Mouse (Mus musculus): ENCODE data around the gene Tinag.
"Not testable (repeated sequence)": the region's sequence is repeated elsewhere in the genome, so short reads cannot be mapped to it uniquely, and the experiment has no call there.

The Tinag gene

DNA sequence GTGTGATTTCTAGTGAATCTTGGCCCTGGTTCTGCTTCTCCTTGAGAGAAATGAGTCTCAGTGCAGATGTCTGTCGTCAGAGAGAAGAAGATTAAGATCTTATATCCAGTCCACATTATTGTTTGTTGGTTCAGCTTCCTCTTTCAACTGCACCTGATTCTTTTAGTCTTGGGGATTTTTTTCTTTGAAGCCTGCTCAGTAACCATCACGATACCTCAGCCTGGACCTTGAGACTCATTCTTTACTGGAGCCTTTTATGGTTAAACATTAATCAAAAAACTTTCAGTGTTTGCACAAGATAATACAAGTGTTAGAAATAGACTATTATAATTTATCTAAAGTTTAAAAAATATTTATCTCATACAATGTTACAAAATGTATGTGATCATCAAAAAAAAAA lies at the start of gene Tinag:
Gene Tinag, minus strand, starts transcription at position 210 of the 400 bp plus-strand sequence.
- DNase-seq: no peak

DNA sequence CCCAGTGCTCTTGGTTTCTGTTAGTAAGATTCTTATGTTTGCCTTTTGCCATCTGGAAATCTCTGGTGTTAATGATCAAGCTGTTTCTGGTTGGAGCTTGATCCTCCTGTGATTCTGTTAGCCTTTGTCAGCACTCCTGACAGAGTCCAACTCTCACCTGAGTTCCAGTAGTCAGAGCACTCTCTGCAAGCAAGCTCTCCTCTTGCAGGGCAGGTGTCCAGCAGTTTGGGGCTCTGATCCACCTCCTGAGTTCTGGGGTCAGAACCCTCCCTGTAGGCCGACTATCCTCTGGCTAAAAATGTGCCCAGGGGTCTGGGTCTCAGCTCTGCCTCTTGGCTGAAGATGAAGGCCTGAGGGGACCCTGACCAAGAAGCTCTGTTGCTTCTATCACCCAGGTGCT lies 37.6 kb upstream of the Tinag start:
- not testable (repeated sequence) for DNase-seq

DNA sequence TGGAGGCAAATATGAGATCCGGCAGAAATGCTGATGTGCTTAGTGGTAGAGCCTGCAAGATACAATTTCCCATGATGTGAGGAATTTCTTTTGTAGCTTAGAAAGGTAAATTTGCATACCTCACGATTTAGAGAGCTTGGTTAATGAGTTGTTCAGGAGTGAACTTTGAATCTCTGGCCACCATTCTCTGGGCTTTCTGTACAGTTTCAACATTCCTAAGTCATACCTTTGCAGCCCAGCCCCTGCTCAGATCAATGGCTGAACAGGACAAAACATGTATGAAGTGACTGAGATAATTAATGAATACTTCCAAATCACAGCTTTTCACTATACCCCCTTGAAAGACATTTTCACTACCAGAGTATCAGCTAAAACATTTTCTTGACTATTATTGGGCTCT lies 26.1 kb upstream of the Tinag start:
- no peak for DNase-seq

DNA sequence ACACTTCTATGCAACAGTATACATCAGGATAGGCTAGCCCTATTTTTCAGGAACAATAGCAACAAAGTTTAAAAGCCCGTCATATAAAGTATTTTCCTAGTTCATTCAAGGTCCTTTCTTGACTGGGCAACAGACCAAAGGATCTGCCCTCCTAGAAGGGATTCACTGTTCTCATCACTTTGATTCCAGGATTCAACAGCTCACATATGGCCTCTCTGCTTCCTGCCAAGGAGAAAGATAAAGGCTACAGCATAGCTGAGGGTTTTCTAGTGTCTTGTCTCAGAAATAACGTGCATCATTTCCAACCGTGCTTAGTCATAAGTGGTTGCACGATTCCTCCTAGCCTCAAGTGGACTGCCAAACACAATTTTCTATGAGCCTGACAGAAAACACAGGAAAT lies 11.0 kb upstream of the Tinag start:
- no peak for DNase-seq

DNA sequence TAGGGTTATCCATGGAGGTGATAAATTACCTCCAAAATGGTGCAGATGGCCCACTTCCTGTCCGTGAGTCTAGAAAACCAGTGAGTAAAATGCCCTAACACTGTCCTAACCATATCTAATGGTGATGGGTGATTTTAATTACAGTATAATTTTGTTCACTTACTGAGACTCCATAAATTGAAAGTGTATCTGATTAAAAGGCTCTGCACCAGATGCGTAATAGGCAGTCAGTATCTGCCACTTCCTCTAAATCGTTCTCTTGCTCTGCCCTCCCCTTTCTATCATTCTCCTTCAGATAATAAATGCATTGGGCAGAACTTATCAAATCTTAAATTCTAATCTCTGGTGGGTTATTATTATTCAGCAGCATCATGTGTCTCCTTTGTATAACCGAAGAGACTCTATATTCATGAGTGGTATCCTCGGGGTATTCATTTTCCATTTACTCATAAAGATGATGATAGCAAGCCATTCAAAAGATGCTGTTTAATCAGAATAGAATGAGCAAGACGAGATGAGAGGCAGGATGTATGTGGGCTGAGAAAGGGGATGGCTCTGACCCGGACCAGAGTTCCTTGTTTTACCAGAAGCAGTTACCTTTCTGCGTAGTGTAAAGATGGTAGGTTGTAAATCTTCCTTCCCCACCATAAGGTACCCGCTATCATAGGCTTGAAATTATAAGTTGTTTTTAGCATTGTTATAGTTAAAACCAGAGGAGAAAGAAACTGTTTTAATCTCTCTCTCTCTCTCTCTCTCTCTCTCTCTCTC lies 9.0 kb upstream of the Tinag start:
- no peak for DNase-seq

DNA sequence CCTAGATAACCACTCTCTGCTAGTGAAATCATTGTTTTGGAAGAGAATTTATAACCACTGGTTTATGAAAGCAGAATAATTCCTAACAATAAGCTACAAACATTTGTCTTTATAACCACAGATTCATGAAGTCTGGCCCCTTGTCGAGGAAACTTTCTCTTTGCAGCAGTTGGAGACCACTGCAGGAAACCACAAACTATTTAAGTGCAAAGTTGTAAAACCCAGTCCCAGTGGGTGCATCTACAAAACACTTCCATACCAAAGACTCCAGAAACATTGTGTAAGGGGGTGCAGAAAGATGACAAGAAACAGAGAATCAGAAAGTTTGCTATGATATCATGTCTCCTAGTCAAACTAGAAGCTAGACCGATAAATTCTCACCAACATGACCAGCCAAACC lies 5.8 kb upstream of the Tinag start:
- no peak for DNase-seq

DNA sequence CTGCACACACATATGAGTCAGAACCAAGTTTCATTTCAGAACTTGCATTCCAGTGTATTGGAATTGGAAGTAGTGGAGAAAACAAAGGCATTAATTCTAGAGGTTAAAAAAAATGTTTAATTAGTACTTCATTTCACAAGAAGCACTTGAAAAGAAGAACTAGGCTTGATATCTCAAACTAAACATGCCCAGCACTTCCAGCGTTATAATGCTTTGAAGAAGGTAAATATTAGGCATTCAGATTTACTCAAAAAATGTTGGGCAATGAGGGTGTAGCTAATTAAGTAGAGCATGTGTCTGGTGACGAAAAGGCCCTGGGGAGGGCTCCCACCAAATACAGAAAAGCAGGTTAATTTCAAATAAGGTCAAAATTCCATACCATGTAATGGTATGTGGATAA lies 4.1 kb upstream of the Tinag start:
- no peak for DNase-seq

DNA sequence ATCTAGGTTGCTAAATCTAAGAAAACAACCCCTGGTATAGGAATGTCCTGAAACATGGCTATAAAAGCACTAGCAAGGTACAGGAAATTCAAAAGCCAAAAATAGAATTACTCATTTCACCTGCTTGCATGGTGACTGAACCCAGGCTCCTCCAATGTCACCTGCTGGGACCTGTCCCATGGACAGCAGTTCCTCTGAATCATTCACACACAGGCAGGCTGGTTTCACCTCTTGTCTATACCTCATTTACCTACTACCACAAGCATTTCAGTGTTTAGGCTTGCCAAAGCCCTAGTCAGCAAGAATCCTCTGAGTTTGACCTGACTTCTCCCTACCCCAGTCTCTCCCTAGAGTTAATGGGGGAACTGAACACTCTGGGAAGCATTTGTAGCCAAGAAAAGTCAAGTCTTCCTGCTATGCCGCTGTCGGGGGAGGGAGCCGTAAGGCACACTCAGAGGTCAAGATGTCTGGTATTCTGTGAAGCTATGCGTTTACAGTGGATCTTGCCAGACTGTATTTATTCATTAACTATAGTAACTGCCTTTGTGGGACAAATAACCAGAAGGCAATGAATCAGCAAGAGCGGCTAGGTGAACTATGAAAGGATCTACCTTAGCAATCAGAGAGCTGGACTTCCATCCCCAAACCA lies 597 bp upstream of the Tinag start:
- peak in 1 of 2 experiments; percentile 7 for DNase-seq

DNA sequence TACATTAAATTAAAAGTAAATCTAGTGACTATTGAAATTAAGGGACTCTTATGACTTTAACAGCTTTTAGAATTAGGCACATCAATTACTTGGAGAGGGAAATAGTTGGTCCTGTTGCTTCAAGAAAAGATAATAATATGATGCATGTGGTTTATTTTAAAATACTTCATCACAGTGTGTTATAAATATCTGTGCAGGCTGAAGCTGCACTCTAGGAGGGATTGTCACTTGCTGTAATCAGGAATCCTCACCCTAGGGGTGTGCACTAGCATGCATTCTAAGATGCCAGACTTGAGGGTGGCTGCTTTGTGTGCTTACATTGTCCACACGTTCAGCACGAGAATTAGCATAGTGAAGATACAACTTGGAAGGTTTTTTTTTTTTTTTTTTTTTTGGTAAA lies 10.2 kb downstream of the Tinag start:
- no peak for DNase-seq

DNA sequence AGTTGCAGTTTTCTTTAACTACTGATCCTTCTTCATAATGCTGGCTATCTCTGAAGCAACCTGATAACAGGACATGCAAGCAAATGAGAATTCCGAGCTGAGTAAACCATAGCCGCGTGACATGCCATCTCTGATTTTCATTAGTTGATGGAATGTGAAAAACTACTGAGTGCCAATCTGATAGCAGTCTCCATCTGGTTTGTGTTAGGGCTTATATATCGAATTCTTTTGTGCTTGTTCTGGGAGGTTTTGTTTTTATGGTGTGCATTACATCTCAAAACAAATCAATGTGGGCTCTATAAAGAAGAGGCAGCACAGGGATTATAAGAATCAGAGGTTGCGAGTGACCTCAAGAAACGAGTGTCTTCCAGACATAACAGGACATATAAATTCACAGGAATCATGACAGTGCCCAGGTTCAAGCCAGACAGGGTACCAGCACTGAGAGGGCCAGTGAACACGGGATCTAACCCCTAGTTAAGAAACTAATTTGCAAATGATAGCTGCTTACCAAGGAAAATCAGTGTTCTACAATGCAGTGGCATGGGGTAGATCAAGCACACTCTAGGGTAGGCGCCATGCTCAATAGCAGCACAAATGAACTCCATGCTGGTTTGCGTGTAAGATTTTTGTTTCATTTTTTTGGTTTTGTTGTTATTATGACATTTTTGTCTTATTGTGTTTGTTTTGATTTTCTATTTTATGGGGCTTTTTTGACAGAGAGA lies 13.0 kb downstream of the Tinag start:
- no peak for DNase-seq

DNA sequence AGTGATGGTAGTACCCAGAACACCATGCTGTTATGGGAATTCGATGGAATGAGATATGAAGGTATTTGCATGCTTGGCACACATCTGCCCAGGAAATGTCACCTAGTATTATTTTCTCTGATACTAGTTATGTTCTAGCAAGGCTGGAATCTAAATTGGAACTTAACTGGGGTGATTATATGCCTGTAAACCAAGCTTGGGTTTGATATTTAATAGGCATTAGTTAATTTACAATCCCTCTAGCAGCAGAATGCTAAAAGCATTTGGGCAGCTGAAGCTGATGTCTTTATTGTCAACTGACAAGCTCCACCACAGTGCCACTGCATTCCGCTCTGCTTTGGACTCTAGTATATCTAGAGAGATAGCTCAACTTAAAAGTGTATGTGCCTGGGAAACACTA lies 20.3 kb downstream of the Tinag start:
- no peak for DNase-seq

DNA sequence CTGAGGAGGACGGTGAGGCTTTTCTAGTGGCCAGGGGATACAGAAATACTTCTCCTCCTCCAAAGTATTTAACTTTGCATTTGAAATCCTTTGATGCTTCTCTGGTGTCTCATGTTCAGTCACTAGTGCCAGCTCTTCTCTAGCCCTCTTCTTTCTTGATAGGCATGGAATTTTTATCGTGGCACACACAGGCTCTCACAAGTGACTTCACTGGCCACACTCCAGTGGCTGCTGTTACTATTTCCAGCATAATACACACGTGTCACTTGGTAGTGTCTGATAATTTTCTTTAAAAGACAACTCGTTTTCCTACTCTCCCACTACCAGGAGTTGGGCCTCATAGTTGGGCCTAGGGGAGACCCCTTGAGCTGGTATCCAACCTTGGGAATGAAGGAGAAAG lies 26.7 kb downstream of the Tinag start:
- no peak for DNase-seq

DNA sequence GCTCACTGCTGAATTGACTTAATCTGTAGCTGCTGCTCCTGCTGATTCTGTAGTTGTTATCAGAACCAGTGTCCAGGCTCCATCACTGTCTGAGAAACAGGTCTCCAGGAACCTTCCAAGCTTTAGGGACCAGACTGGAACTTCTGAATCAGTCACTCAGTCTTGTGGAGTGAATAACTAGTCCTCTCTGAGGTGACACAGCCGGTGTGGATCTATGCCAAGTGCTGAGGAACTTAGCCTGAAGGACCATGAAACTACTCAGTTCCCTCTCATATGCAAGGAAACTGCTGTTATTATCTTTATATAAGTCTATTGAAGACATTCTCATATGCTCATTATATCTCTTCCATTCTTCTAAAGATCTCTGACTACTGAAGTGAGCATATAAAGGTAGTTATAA lies 49.6 kb downstream of the Tinag start:
- no peak for DNase-seq

DNA sequence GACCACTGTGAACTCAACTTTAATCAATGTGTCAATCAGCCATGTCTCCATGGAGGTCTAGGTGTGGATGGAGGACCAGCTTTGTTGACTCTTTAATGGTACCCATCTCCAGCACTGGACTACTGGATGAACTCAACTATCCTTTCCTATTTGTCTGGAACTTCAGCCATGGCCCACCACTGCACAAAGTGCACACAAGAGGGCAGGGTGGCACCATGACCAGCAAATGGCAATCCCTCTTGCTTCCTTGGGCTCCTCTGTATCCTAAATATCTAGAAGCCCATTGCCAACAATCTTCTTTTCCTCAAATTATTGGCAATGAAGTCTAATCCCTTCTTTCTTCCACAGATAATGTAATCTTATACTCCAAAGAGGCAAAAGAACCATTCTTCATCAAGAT lies 55.6 kb downstream of the Tinag start:
- no peak for DNase-seq

DNA sequence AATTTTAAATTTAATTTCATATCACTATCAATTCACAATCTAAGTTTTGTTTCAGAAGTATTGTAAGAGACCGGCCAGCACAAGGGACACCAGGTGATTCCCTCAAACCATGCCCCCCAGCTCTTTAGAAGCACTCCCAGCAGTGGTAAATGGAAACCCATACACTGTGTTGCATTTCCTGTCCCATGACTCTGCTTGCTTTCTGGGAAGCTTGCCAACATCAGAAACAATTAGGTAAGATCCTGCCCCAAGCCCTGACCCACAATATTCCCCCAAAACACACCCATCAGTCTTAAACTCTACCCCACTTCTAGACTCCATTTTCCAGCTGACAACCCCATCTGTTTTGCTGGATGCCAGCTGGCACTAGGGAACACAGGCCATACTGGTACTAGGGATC lies 110.8 kb downstream of the Tinag start:
- DNase-seq: no peak

DNA sequence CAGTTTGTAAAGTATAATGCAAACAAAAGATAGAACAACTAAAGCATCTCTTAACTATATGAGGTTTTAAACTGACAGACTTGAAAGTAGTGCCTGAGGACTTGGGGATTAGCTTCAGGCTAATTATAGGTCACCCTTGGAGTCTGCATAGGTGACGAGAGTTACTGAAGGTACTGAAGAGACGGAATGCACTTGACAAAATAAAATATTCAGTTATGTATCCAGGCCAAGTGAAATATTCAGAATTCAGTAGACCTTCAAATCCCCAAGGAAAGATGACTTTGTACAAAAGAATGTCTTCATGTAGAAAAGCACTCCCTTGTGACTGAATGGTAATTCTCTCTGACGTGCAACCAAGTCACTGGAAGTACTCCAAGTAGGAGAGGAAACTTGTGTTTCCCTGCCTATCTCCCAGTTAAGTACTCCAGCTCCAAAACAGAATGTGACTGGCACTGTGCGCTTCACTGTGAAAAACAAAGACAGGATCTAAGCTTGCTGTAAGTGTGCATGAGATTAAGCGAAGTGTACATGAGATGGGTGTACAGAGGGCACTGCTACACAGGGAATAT lies 130.4 kb downstream of the Tinag start:
- DNase-seq: no peak

Measured in lung, adult 18-20 months (tissue).